Mouse (Mus musculus) heart, postnatal 14 days (tissue): ENCODE data around the gene Enpp4. TPM values are rescaled to one million over a fixed set of nuclear protein-coding genes. Genes with fewer than 3 reads are reported as not detected.

Experiments used
- DNase-seq, 2 experiments: peaks; one replicate each; pipeline ENCODE4 v3.0.0; 2021 to 2022
- intact Hi-C: fragments of 180-260 bp; cut with DNase I; formaldehyde crosslinking; loops from one replicate; pipeline ENCODE4 v1.15.1; 2025
- total RNA-seq, 2 experiments: library from RNA; stranded (reverse); gene quantifications; 2 replicates each; pipeline ENCODE4 v1.2.3; 2021

Gene Enpp4
- total RNA-seq, 2 experiments from 2014 or later, result 16.3 to 17.7 TPM

GRCm38 (mm10) chr17:44101961-44102360, 3.6 kb downstream of the Enpp4 start:
- DNase-seq, result no peak
- intact Hi-C loops, result no loop called here

DNA sequence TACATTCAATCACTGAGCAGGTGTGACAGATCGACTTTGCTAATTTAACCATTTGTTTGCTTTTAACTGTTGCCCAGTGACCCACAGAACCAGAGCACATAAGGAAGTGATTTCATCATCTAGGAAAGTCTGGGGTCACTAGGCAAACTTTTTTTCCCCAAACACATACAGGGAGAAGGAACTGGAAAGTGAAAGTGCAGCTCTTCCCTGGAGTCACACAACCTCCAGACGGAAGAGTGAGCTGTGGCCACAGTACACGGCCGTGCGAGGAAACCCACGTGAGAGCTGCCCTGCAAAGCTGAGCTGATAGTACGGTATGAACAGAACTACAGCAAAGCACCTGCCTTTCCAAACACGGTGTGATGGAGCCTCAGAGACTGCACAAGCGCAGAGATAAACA, 4.7 kb downstream of the Enpp4 start:
- DNase-seq, result no peak
- intact Hi-C loops, result no loop called here

- intact Hi-C loops, result no loop called here
- no peak for DNase-seq
Observed at GRCm38 (mm10) chr17:44100486-44100885, 5.1 kb downstream of the Enpp4 start.

DNA sequence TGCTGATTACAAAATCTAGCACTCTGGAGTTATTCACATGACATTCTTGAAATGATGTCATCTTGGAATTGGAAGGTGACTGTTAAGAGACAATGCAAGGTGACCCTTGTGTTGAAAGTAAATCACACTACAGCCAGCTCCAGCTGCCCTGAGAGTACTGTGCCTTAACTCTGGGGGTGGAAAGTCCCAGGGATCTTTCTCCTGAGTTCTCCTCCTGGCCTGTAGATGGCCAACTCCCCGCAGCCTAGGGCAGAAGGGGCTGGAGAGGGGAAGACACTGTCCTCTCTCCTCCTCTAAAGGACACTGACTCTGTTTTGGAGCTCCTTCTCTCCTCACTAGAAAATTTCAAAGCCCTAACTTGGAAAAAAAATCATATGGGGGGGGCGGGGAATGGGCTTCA, 14.1 kb downstream of the Enpp4 start:
- no peak for DNase-seq
- intact Hi-C loops, result loop anchor here (5.0 kb wide), 1 partner anchor 36 kb away; no protein-coding TSS in a partner anchor

GRCm38 (mm10) chr17:44090916-44091315, 14.7 kb downstream of the Enpp4 start:
- DNase-seq, result no peak
- intact Hi-C loops, result loop anchor here (5.0 kb wide), 1 partner anchor 36 kb away; no protein-coding TSS in a partner anchor

DNA sequence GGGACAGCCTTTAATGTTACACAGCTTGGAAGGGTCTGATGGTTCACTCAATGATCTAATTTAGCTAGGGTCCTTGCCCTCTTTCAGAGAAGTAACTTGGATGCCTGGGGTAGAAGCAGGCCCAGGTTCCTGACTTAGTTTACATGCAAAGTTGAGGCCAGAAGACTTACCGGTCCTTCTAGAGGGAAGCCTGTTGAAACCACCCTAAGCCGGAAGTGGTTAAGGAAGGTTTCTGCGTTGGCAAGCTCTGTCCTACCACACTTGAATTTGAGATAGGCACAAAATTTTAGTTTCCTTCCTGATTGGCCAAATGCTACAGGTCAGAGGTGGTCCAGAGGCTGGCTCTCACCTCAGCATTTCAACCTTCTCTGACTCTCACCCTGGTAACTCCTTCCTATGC, 17.4 kb downstream of the Enpp4 start:
- intact Hi-C loops, result no loop called here

GRCm38 (mm10) chr17:44083156-44083555, 22.5 kb downstream of the Enpp4 start:
- no peak for DNase-seq
- intact Hi-C loops, result no loop called here

More for the DNA sequence above, 17.4 kb downstream of the Enpp4 start:
- DNase-seq, result no peak

DNA sequence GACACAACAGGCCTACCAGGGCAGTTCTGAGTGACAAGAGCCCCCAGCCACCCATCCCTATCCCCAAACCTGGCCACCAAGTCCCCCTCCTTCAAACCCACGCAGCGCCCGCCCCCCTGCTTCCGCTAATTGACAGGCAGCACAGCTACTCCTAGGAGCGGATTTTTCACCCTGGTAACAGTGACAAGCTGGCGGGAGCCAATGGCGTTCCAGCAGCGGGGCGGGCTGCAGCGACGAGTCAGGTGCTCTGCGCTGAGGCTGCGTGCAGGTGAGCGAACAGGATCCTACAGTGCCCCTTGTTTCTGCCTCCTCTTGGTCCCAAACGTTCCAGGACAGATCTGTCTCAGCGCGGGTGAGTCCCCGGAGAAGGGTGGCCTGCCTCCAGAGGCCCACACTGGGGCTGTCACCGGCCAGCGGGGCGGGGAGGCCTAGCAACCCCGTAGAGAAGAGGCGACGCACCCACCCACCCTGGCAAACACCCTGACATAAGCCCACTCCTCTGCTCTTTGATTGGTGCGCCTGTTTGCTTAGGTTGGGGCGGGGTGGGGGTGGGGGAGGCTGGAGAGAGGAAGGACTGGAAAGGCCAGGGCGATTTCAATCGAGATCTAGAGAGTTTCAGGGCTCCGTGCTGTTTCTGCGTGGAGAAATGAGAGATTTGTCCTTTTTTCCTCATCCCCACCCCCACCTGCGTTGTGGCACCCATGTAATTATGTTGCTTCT, 26.8 kb downstream of the Enpp4 start, which contains the start of gene Enpp5:
Enpp5 (plus strand) TSS at position 183 of the 720 bp plus-strand sequence.
- intact Hi-C loops, result loop anchor here (5.0 kb wide), 1 partner anchor 179 kb away; no protein-coding TSS in a partner anchor
- DNase-seq, result peak; percentile 73 to 82

- intact Hi-C loops, result loop anchor here (2.0 to 5.0 kb wide), 2 partner anchors 27 to 179 kb away; partner anchors contain the start of gene Enpp4
- DNase-seq, result no peak
Observed at GRCm38 (mm10) chr17:44077843-44078160, 27.8 kb downstream of the Enpp4 start.

- DNase-seq, result peak in 1 of 2 experiments; percentile 5
- intact Hi-C loops, result loop anchor here (2.0 to 5.0 kb wide), 2 partner anchors 28 to 180 kb away; partner anchors contain the start of gene Enpp4
Observed at GRCm38 (mm10) chr17:44077146-44077842, 28.3 kb downstream of the Enpp4 start.

GRCm38 (mm10) chr17:44076051-44076680, 29.4 kb downstream of the Enpp4 start:
- intact Hi-C loops, result loop anchor here (1.0 to 5.0 kb wide), 3 partner anchors 29 to 181 kb away; partner anchors contain the start of gene Enpp4
- peak; percentile 25 for DNase-seq

GRCm38 (mm10) chr17:44075601-44076000, 30.0 kb downstream of the Enpp4 start:
- intact Hi-C loops, result loop anchor here (5.0 kb wide), 1 partner anchor 182 kb away; no protein-coding TSS in a partner anchor
- no peak for DNase-seq

DNA sequence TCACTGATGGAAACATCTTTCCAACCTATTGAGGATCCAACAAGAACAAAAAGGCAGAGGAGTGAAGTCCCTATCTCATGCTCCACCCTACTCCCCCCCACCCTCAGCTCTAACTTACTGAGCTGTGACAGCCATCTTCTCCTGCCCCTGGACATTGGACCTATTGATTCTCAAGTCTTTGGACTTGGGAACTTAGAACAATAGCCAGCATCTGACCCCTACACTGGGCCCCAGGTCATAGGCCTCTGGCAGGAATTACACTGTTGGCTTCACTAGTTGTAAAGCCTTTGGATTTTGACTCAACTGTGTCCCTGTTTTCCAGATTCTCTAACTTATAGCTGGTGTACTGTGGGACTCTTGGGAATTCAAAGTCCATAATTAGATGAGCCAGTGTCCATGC, 33.9 kb downstream of the Enpp4 start:
- intact Hi-C loops, result no loop called here

GRCm38 (mm10) chr17:44068876-44069275, 36.7 kb downstream of the Enpp4 start:
- DNase-seq, result no peak
- intact Hi-C loops, result no loop called here

More for the DNA sequence above, 33.9 kb downstream of the Enpp4 start:
- DNase-seq, result no peak

GRCm38 (mm10) chr17:44061289-44061890, 44.2 kb downstream of the Enpp4 start:
- intact Hi-C loops, result no loop called here
- DNase-seq, result no peak

- no peak for DNase-seq
- intact Hi-C loops, result no loop called here
Observed at GRCm38 (mm10) chr17:44060781-44061180, 44.8 kb downstream of the Enpp4 start.

GRCm38 (mm10) chr17:44058145-44058544, 47.5 kb downstream of the Enpp4 start:
- intact Hi-C loops, result no loop called here
- no peak for DNase-seq

GRCm38 (mm10) chr17:44057123-44057522, 48.5 kb downstream of the Enpp4 start:
- DNase-seq, result no peak
- intact Hi-C loops, result no loop called here

DNA sequence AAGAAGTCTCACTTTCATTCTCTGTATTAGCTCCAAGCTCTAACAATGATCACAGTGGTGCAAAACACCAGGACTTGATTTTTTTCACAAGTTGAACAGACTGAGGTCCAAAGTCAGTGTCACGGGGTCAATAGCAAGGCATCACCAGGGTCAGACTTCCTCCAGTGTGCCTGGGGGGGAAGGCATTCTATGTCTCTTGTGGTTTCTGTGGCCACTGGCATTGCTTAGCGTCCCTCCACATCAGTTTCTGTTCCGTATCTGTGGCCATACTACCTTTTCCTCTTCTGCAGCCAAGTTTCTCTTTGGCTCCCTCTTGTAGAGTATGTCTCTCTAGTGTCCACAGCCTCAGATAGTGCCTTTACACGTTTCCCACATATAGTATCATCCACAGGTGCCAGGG, 52.2 kb downstream of the Enpp4 start:
- DNase-seq, result no peak
- intact Hi-C loops, result no loop called here
